ENCODE assay signal across 10 mouse cellular contexts in the genomic region with DNA sequence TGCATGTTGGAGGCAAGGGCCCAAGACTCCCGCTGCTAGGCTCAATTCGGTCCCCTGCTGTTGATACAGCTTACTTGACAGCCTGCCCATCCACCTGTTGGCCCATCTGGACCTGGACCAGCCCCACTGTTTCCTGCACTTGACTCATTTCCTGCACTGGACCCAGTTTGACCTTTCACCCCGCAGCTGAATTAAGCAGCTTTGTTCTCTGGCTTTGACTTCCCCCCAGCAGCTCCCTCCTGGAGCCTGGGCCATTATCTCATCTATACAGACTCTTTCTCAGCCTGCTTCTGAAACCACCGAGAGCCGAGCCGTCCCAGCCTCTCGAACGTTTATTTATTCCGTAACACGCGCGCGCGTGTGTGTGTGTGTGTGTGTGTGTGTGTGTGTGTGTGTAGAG. TPM values are rescaled to one million over a fixed set of nuclear protein-coding genes. Genes with fewer than 3 reads are reported as not detected.
DNase-seq lines count a peak whose midpoint lies in the region; ATAC-seq and TF ChIP-seq lines count a peak whose summit lies in the region.
"Had no signal": no experiment of that assay in that cellular context is flagged by ENCODE, and none has a peak within 500 bp of the region (broad histone marks: within the 10 kb centered on the region; RNA-seq: fewer than 3 reads in every experiment).

No protein-coding gene starts in this region.

- 0 out of 2 replicates have a peak overlapping the region, but pooled peaks have one; percentile 26 for H3K27ac ChIP-seq in heart, postnatal 0 days (ENCODE audit: low read depth)
- no peak overlapping the region for H3K27ac ChIP-seq in lung, embryonic 14.5 days (ENCODE audit: low read depth)
- H3K27ac ChIP-seq: stomach, embryonic 15.5 days had no signal

- TF ChIP-seq CTCF in heart, postnatal 0 days (IDR thresholded peaks at IDR 0.05; ENCODE audit: low read depth): no peak
- no peak for TF ChIP-seq CTCF in lung, embryonic 14.5 days (IDR thresholded peaks at IDR 0.05; ENCODE audit: low read depth)

- H3K4me2 ChIP-seq in heart, postnatal 0 days (ENCODE audit: low read depth, low read length): peak overlapping the region; percentile 16
- H3K4me2 ChIP-seq in lung, embryonic 14.5 days: no peak overlapping the region
- H3K4me2 ChIP-seq: stomach, embryonic 15.5 days had no signal

- H3K4me3 ChIP-seq in heart, postnatal 0 days (ENCODE audit: low read depth, low read length): no peak overlapping the region
- H3K4me3 ChIP-seq in lung, embryonic 14.5 days (ENCODE audit: low read depth, low read length): no peak overlapping the region
- H3K4me3 ChIP-seq: stomach, embryonic 15.5 days had no signal

- H3K9ac ChIP-seq in heart, postnatal 0 days (replicated peaks; ENCODE audit: low read depth, low read length): no peak overlapping the region
- H3K9ac ChIP-seq in lung, embryonic 14.5 days: no peak overlapping the region
- H3K9ac ChIP-seq: stomach, embryonic 15.5 days had no signal

- WGBS in heart, postnatal 0 days: 35% methylated on average over 14 of the region's 14 CpGs
- WGBS in lung, embryonic 14.5 days: 31% methylated on average over 14 of the region's 14 CpGs

- TF ChIP-seq EP300 in heart, postnatal 0 days (IDR thresholded peaks at IDR 0.05; ENCODE audit: low read depth): peak; percentile 40; the same call in 1 of the 2 replicates

- H3K9me3 ChIP-seq in heart, postnatal 0 days (replicated peaks; ENCODE audit: control insufficient read depth, low read length): no peaks in the 10 kb centered on the region
- H3K9me3 ChIP-seq in lung, embryonic 14.5 days (ENCODE audit: low read depth, low read length): no peaks in the 10 kb centered on the region
- H3K9me3 ChIP-seq: stomach, embryonic 15.5 days had no signal

- no peaks in the 10 kb centered on the region for H3K36me3 ChIP-seq in heart, postnatal 0 days (replicated peaks; ENCODE audit: control insufficient read depth, insufficient read depth, low read length)
- no peaks in the 10 kb centered on the region for H3K36me3 ChIP-seq in lung, embryonic 14.5 days (ENCODE audit: insufficient read depth)
- H3K36me3 ChIP-seq: stomach, embryonic 15.5 days had no signal

- H3K27me3 ChIP-seq in heart, postnatal 0 days (ENCODE audit: control insufficient read depth, insufficient read depth, low read length): no peaks in the 10 kb centered on the region
- no peaks in the 10 kb centered on the region for H3K27me3 ChIP-seq in lung, embryonic 14.5 days (ENCODE audit: insufficient read depth, low read length)
- H3K27me3 ChIP-seq: stomach, embryonic 15.5 days had no signal

- H3K4me1 ChIP-seq in heart, postnatal 0 days (ENCODE audit: control insufficient read depth, insufficient read depth): no peaks in the 10 kb centered on the region
- H3K4me1 ChIP-seq in lung, embryonic 14.5 days (ENCODE audit: insufficient read depth): no peaks in the 10 kb centered on the region

- DNase-seq in frontal cortex, postnatal 10 days (ENCODE audit: low spot score in 2 of 2): peak; percentile 16
- DNase-seq in cerebellum, postnatal 25 days: peak; percentile 31 to 65
- DNase-seq in heart, postnatal 0 days (ENCODE audit: low spot score): peak; percentile 39
- DNase-seq in lung, embryonic 14.5 days: peak; percentile 62
- no peak for DNase-seq in thymus, postnatal 25 days
- no peak for DNase-seq in ovary, postnatal 10 days (ENCODE audit: low spot score)

- no peak for ATAC-seq in frontal cortex, adult (ENCODE audit: low TSS enrichment)
- peak; percentile 83 for ATAC-seq in CD4-positive, CD25-positive, alpha-beta regulatory T cell, adult 4 months
- ATAC-seq in heart, postnatal 0 days (ENCODE audit: insufficient read depth, low read depth): peak; percentile 73
- ATAC-seq in lung, embryonic 14.5 days (ENCODE audit: insufficient read depth): no peak; the same call in 1 of the 2 replicates
- ATAC-seq: Patski had no signal

RNA-seq across cellular contexts. Expression of gene Upb1, which starts 3.9 kb away (rescaled TPM):
- under 1 TPM in 1 of 2 experiments, not detected in 1; 0.74 TPM for polyA plus RNA-seq in CD4-positive, CD25-positive, alpha-beta regulatory T cell, adult 4 months (2017; shearing (Covaris generic))
- total RNA-seq in heart, postnatal 0 days (2014; rRNA removed; ENCODE audit: low replicate concordance): 0.66 TPM in 1 of 2 replicates, not detected in the other
- polyA plus RNA-seq in heart, postnatal 0 days (2015; fragmentation: Nextera tagmentation; extraction: Ambion mirVana): 0.86 and 1.1 TPM in 2 replicates
- 0.17 and 0.76 TPM in 2 replicates for polyA plus RNA-seq in lung, embryonic 14.5 days (2014; fragmentation: Nextera tagmentation; extraction: Ambion mirVana)
- polyA plus RNA-seq: Patski had no signal

Comparison
In these comparisons a context has a peak if more than half of its experiments do, and no peak if none do; other contexts are left out.
1. DNase-seq: peak in frontal cortex, postnatal 10 days (2 of 2), cerebellum, postnatal 25 days (2 of 2), heart, postnatal 0 days (single experiment) and lung, embryonic 14.5 days (single experiment); none in thymus, postnatal 25 days (single experiment) and ovary, postnatal 10 days (single experiment).
2. ATAC-seq: peak in CD4-positive, CD25-positive, alpha-beta regulatory T cell, adult 4 months (single experiment) and heart, postnatal 0 days (single experiment); none in frontal cortex, adult (single experiment) and lung, embryonic 14.5 days (single experiment).